Mouse (Mus musculus) liver, embryonic 11.5 days (tissue): ENCODE results near the gene Acadl. TPM values are rescaled to one million over a fixed set of nuclear protein-coding genes. Genes with fewer than 3 reads are reported as not detected.
A peak's percentile ranks its signal among the peaks of the same experiment; 100 is the strongest.

Experiments
- ATAC-seq: fragments of 200-750 bp; cut with Nextera tagmentation; replicated peaks from 2 replicates; pipeline ENCODE4 v1.8.0; 2017; ENCODE audit warnings: moderate number of reproducible peaks, mild to moderate bottlenecking, moderate TSS enrichment, moderate library complexity; ENCODE audit not compliant: low FRiP score
- DNase-seq: peaks from one replicate; pipeline ENCODE4 v3.0.0-alpha.2; 2017; ENCODE audit warnings: low spot score
- H3K27ac ChIP-seq: fragments of 300-500 bp; sonication (generic); 2 replicates; pipeline ENCODE4 v1.5.1; 2014; ENCODE audit warnings: mild to moderate bottlenecking, low read depth, low read length, control low read depth
- H3K27me3 ChIP-seq: fragments of 300-500 bp; sonication (generic); replicated peaks from 2 replicates; pipeline ENCODE4 v1.6.1; 2014; ENCODE audit warnings: low read length, mixed read lengths; ENCODE audit not compliant: control insufficient read depth, insufficient read depth
- H3K36me3 ChIP-seq: fragments of 300-500 bp; sonication (generic); 2 replicates; pipeline ENCODE4 v1.6.1; 2014; ENCODE audit warnings: mild to moderate bottlenecking, low read length, moderate library complexity, mixed read lengths; ENCODE audit not compliant: control insufficient read depth, insufficient read depth
- H3K4me1 ChIP-seq: fragments of 300-500 bp; sonication (generic); replicated peaks from 2 replicates; pipeline ENCODE4 v1.6.1; 2014; ENCODE audit warnings: low read length, mixed read lengths; ENCODE audit not compliant: control insufficient read depth, insufficient read depth
- H3K4me2 ChIP-seq: fragments of 300-500 bp; sonication (generic); 2 replicates; pipeline ENCODE4 v1.6.1; 2014; ENCODE audit warnings: mild to moderate bottlenecking, control low read depth, moderate library complexity
- H3K4me3 ChIP-seq: fragments of 300-500 bp; sonication (generic); 2 replicates; pipeline ENCODE4 v1.5.1; 2014; ENCODE audit warnings: low read depth, low read length, control low read depth
- H3K9ac ChIP-seq: fragments of 300-500 bp; sonication (generic); 2 replicates; pipeline ENCODE4 v1.6.1; 2014; ENCODE audit warnings: low read depth, low read length, control low read depth
- H3K9me3 ChIP-seq: fragments of 300-500 bp; sonication (generic); 2 replicates; pipeline ENCODE4 v1.6.1; 2016; ENCODE audit warnings: low read length, inconsistent platforms, mixed read lengths; ENCODE audit not compliant: control insufficient read depth
- WGBS: fragments of 180-500 bp; shearing (Covaris S2); extraction: QIAGEN DNeasy Blood & Tissue Kit; methylation state at CpG from one replicate; pipeline ENCODE4 v1.1.7; 2014; 5-methylcytosine and 5-hydroxymethylcytosine counted together
- polyA plus RNA-seq: library from polyadenylated mRNA; unstranded; fragments of >200 nt; fragmentation: Nextera tagmentation; extraction: Ambion mirVana; gene quantifications from 2 replicates; pipeline ENCODE4 v1.2.1, GENCODE M21; 2014

Acadl gene
- polyA plus RNA-seq, 1 experiment from 2014 or later, result 107 TPM

DNA sequence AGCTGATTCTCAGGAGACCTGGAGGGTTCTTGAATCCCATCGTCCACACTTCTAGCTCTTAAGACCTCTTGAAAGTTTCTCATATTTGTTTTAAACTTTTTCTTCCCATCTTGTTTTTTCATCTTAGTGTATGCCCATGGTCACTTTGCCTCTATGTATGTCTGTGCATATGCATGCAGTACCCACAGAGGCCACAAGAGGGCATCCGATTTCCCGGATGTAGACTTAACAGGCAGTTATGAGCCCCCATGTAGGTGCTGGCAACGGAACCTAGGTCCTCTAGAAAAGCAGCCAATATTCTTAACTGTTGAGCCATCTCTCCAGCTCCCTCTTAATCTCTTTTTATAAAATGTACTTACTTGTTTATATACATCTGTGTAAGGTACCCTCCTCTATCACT is 15.6 kb downstream of the Acadl start:
- ATAC-seq, result no peak
- WGBS, result 91% methylated on average over 4 of the region's 4 CpGs

DNA sequence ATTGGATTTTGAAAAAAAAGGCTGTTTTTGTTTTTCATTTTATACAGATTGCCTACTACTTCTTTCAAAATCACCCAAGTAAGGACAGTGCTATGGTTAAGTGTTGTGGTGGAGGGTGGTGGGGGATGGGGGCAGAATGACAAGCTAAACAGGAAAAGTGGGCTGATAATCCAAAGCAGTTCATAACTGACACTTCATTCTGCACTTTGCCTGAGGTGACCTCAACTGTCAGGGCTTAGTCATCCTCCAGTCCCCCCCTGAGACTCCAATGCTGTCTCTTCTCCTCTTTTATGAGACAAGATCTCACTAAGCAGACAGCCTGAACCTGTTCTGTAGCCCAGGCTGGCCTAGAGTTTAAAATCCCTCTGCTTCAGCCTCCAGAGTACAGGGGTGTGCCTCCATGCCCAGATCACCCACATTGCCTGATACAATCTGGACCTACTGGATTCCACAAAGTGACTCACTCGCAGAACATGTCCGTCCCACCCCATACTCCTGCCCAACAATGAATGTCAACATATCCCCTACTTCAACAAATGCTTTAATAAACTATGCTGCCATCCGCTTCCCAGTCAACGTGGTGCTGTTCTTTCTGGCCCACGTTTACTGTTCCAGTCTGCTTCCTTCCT is 17.3 kb downstream of the Acadl start:
- Histone ChIP-seq H3K27me3 (no peaks in the 10 kb centered on the region), H3K4me1 (no peaks in the 10 kb centered on the region), H3K9ac (no peak overlapping the region), H3K4me2 (no peak overlapping the region), H3K36me3 (peaks cover 30% of the 10 kb centered on the region), H3K4me3 (no peak overlapping the region), H3K27ac (no peak overlapping the region), H3K9me3 (no peaks in the 10 kb centered on the region; the same call in 1 of the 2 replicates)
- DNase-seq (no peak), ATAC-seq (no peak)
- 76% methylated on average over 5 of the region's 5 CpGs for WGBS

More for the DNA sequence above, 15.6 kb downstream of the Acadl start:
- Histone ChIP-seq H3K9ac (no peak overlapping the region), H3K9me3 (no peaks in the 10 kb centered on the region; the same call in 1 of the 2 replicates), H3K27ac (no peak overlapping the region), H3K4me3 (no peak overlapping the region), H3K27me3 (no peaks in the 10 kb centered on the region), H3K4me2 (no peak overlapping the region), H3K4me1 (no peaks in the 10 kb centered on the region), H3K36me3 (peaks cover 26% of the 10 kb centered on the region)
- DNase-seq, result no peak

DNA sequence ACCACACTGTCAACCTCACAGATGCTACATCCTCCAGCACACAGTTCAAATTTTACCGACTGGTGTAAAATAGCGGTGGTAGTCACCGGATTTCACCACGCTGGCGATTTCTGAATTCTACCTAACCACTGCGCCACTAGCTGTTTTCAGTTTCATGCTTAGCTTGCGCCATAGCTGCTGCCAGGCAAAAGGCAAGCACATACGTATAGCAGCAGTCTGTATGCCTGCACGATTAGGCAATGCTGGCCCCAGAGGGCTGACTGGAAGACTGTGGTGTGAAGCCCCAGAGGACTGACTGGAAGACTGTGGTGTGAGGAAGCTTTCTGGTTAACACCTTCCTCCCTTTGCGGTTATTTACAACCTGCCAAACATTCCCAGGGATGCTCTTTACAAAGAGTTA is 21.1 kb downstream of the Acadl start:
- Histone ChIP-seq H3K4me2 (no peak overlapping the region), H3K27ac (no peak overlapping the region), H3K36me3 (peaks cover 18% of the 10 kb centered on the region; the same call in 1 of the 2 replicates), H3K4me3 (no peak overlapping the region), H3K27me3 (no peaks in the 10 kb centered on the region), H3K9ac (no peak overlapping the region), H3K4me1 (no peaks in the 10 kb centered on the region), H3K9me3 (no peaks in the 10 kb centered on the region)
- ATAC-seq, result no peak
- no peak for DNase-seq
- 81% methylated on average over 10 of the region's 10 CpGs for WGBS

GRCm38 (mm10) chr1:66841510-66841909 is 21.6 kb downstream of the Acadl start:
- no peak overlapping the region for H3K27ac ChIP-seq
- no peaks in the 10 kb centered on the region for H3K9me3 ChIP-seq
- H3K36me3 ChIP-seq, result peaks cover 16% of the 10 kb centered on the region; the same call in 1 of the 2 replicates
- no peak overlapping the region for H3K4me3 ChIP-seq
- no peak overlapping the region for H3K9ac ChIP-seq
- ATAC-seq (no peak), DNase-seq (no peak)
- H3K4me1 ChIP-seq, result no peaks in the 10 kb centered on the region
- H3K27me3 ChIP-seq, result no peaks in the 10 kb centered on the region
- 72% methylated on average over 6 of the region's 6 CpGs for WGBS
- H3K4me2 ChIP-seq, result no peak overlapping the region

GRCm38 (mm10) chr1:66839755-66840438 is 23.2 kb downstream of the Acadl start:
- H3K4me3 ChIP-seq, result no peak overlapping the region
- no peak overlapping the region for H3K4me2 ChIP-seq
- WGBS, result 72% methylated on average over 7 of the region's 7 CpGs
- H3K27ac ChIP-seq, result no peak overlapping the region
- H3K9me3 ChIP-seq, result no peaks in the 10 kb centered on the region
- DNase-seq, result no peak
- ATAC-seq, result no peak
- no peaks in the 10 kb centered on the region for H3K27me3 ChIP-seq
- no peaks in the 10 kb centered on the region for H3K4me1 ChIP-seq
- no peak overlapping the region for H3K9ac ChIP-seq
- H3K36me3 ChIP-seq, result peaks cover 15% of the 10 kb centered on the region; the same call in 1 of the 2 replicates

DNA sequence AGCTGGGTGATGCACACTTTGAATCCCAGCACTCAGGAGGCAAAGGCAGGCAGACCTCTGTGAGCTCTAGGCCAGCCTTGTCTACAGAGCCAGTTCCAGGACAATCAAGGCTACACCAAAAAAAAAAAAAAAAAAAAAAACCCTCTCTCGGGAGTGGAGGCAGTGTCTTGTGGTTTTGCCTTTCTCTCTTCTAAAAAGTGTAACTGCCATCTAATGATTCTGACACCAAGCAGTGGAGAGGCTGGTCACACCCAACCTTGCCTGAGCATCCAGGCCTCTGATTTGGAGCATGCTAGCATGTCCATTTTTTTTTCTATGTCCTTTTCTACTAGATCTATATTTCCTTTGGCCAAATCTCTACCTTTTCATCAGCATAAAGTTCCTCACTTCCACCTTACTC is 23.9 kb downstream of the Acadl start:
- Histone ChIP-seq H3K4me1 (no peaks in the 10 kb centered on the region), H3K27me3 (no peaks in the 10 kb centered on the region), H3K4me2 (no peak overlapping the region), H3K9me3 (no peaks in the 10 kb centered on the region), H3K4me3 (no peak overlapping the region), H3K27ac (no peak overlapping the region), H3K36me3 (peaks cover 13% of the 10 kb centered on the region; the same call in 1 of the 2 replicates), H3K9ac (no peak overlapping the region)
- WGBS, result 69% methylated on average over 1 of the region's 1 CpGs
- ATAC-seq (0 out of 2 replicates have a peak, but pooled peaks have one; percentile 37), DNase-seq (no peak)

- Histone ChIP-seq H3K4me2 (peak overlapping the region; percentile 23; the same call in 1 of the 2 replicates), H3K27ac (no peak overlapping the region), H3K4me3 (no peak overlapping the region)
Observed at GRCm38 (mm10) chr1:66838184-66839042, 24.7 kb downstream of the Acadl start.

GRCm38 (mm10) chr1:66837207-66837606 is 25.9 kb downstream of the Acadl start:
- no peak for DNase-seq
- Histone ChIP-seq H3K36me3 (peaks cover 13% of the 10 kb centered on the region; the same call in 1 of the 2 replicates), H3K27ac (no peak overlapping the region), H3K4me1 (no peaks in the 10 kb centered on the region), H3K4me2 (no peak overlapping the region), H3K27me3 (no peaks in the 10 kb centered on the region), H3K9me3 (no peaks in the 10 kb centered on the region), H3K9ac (no peak overlapping the region), H3K4me3 (no peak overlapping the region)
- ATAC-seq, result no peak
- WGBS, result 87% methylated on average over 3 of the region's 3 CpGs

More at GRCm38 (mm10) chr1:66838184-66839042, 24.7 kb downstream of the Acadl start:
- 61% methylated on average over 16 of the region's 16 CpGs for WGBS
- ATAC-seq (0 out of 2 replicates have a peak, but pooled peaks have one; percentile 39), DNase-seq (no peak)
- H3K9ac ChIP-seq, result no peak overlapping the region
- no peaks in the 10 kb centered on the region for H3K4me1 ChIP-seq
- no peaks in the 10 kb centered on the region for H3K9me3 ChIP-seq
- peaks cover 13% of the 10 kb centered on the region; the same call in 1 of the 2 replicates for H3K36me3 ChIP-seq
- no peaks in the 10 kb centered on the region for H3K27me3 ChIP-seq
